Mouse (Mus musculus): Measurements from ENCODE around the gene Tnni3. TPM values are rescaled to one million over a fixed set of nuclear protein-coding genes. Genes with fewer than 3 reads are reported as not detected.

Gene Tnni3
- polyA plus RNA-seq, 1 experiment = 0.91 TPM

- H3K79me2 ChIP-seq (ENCODE audit: control insufficient read depth, insufficient read depth) = no peaks in the 10 kb centered on the region
- H3K4me3 ChIP-seq (ENCODE audit: insufficient read depth, poor library complexity, severe bottlenecking) = no peak overlapping the region
- H3K36me3 ChIP-seq (ENCODE audit: control insufficient read depth, insufficient read depth) = no peaks in the 10 kb centered on the region
- H3K79me3 ChIP-seq (ENCODE audit: low read depth) = no peaks in the 10 kb centered on the region
- no peak overlapping the region for H3ac ChIP-seq (ENCODE audit: control insufficient read depth, insufficient read length, low read depth)
- TF ChIP-seq MYOG (IDR thresholded peaks at IDR 0.05; ENCODE audit: control insufficient read depth, extremely low read depth, insufficient read length) = no peak
- no peak for TF ChIP-seq CTCF (IDR thresholded peaks at IDR 0.05; ENCODE audit: control insufficient read depth, insufficient read depth, insufficient read length)
- TF ChIP-seq USF1 (IDR thresholded peaks at IDR 0.05; ENCODE audit: low read depth) = no peak
- TF ChIP-seq MAX (IDR thresholded peaks at IDR 0.05) = no peak
- no peak for TF ChIP-seq CEBPB (IDR thresholded peaks at IDR 0.05; ENCODE audit: low read depth)
- TF ChIP-seq FOSL1 (IDR thresholded peaks at IDR 0.05; ENCODE audit: insufficient read depth, low read length, poor library complexity, severe bottlenecking) = no peak
- no peak for TF ChIP-seq MYOD1 (IDR thresholded peaks at IDR 0.05; ENCODE audit: control insufficient read depth, insufficient read length, low read depth)
- no peaks in the 10 kb centered on the region for H3K27me3 ChIP-seq (ENCODE audit: control insufficient read depth, insufficient read depth, insufficient read length)
Measured at GRCm38 (mm10) chr7:4508739-4509116, 15.3 kb downstream of the Tnni3 start.

- H3K79me2 ChIP-seq (ENCODE audit: control insufficient read depth, insufficient read depth) = no peaks in the 10 kb centered on the region
- H3K4me3 ChIP-seq (ENCODE audit: insufficient read depth, poor library complexity, severe bottlenecking) = no peak overlapping the region
- TF ChIP-seq FOSL1 (IDR thresholded peaks at IDR 0.05; ENCODE audit: insufficient read depth, low read length, poor library complexity, severe bottlenecking) (no peak), MYOG (IDR thresholded peaks at IDR 0.05; ENCODE audit: control insufficient read depth, extremely low read depth, insufficient read length) (no peak), CTCF (IDR thresholded peaks at IDR 0.05; ENCODE audit: control insufficient read depth, insufficient read depth, insufficient read length) (no peak), MYOD1 (IDR thresholded peaks at IDR 0.05; ENCODE audit: control insufficient read depth, insufficient read length, low read depth) (no peak), CEBPB (IDR thresholded peaks at IDR 0.05; ENCODE audit: low read depth) (no peak), USF1 (IDR thresholded peaks at IDR 0.05; ENCODE audit: low read depth) (no peak), MAX (IDR thresholded peaks at IDR 0.05) (no peak)
- no peaks in the 10 kb centered on the region for H3K36me3 ChIP-seq (ENCODE audit: control insufficient read depth, insufficient read depth)
- H3ac ChIP-seq (ENCODE audit: control insufficient read depth, insufficient read length, low read depth) = no peak overlapping the region
- no peaks in the 10 kb centered on the region for H3K79me3 ChIP-seq (ENCODE audit: low read depth)
- no peaks in the 10 kb centered on the region for H3K27me3 ChIP-seq (ENCODE audit: control insufficient read depth, insufficient read depth, insufficient read length)
Measured at GRCm38 (mm10) chr7:4508062-4508738, 15.8 kb downstream of the Tnni3 start.

- H3ac ChIP-seq (ENCODE audit: control insufficient read depth, insufficient read length, low read depth) = no peak overlapping the region
- no peak overlapping the region for H3K4me3 ChIP-seq (ENCODE audit: insufficient read depth, poor library complexity, severe bottlenecking)
- H3K79me2 ChIP-seq (ENCODE audit: control insufficient read depth, insufficient read depth) = no peaks in the 10 kb centered on the region
- H3K79me3 ChIP-seq (ENCODE audit: low read depth) = no peaks in the 10 kb centered on the region
- no peak for TF ChIP-seq CEBPB (IDR thresholded peaks at IDR 0.05; ENCODE audit: low read depth)
- TF ChIP-seq CTCF (IDR thresholded peaks at IDR 0.05; ENCODE audit: control insufficient read depth, insufficient read depth, insufficient read length) = no peak
- no peaks in the 10 kb centered on the region for H3K36me3 ChIP-seq (ENCODE audit: control insufficient read depth, insufficient read depth)
- no peaks in the 10 kb centered on the region for H3K27me3 ChIP-seq (ENCODE audit: control insufficient read depth, insufficient read depth, insufficient read length)
Measured at GRCm38 (mm10) chr7:4507220-4507619, 16.8 kb downstream of the Tnni3 start.

- H3K79me3 ChIP-seq (ENCODE audit: low read depth) = peaks cover 12% of the 10 kb centered on the region
- no peak overlapping the region for H3ac ChIP-seq (ENCODE audit: control insufficient read depth, insufficient read length, low read depth)
- H3K79me2 ChIP-seq (ENCODE audit: control insufficient read depth, insufficient read depth) = peaks cover 16% of the 10 kb centered on the region
- no peak overlapping the region for H3K4me3 ChIP-seq (ENCODE audit: insufficient read depth, poor library complexity, severe bottlenecking)
- no peak for TF ChIP-seq MYOG (IDR thresholded peaks at IDR 0.05; ENCODE audit: control insufficient read depth, extremely low read depth, insufficient read length)
- no peak for TF ChIP-seq MYOD1 (IDR thresholded peaks at IDR 0.05; ENCODE audit: control insufficient read depth, insufficient read length, low read depth)
- TF ChIP-seq USF1 (IDR thresholded peaks at IDR 0.05; ENCODE audit: low read depth) = no peak
- no peak for TF ChIP-seq MAX (IDR thresholded peaks at IDR 0.05)
- TF ChIP-seq FOSL1 (IDR thresholded peaks at IDR 0.05; ENCODE audit: insufficient read depth, low read length, poor library complexity, severe bottlenecking) = no peak
- TF ChIP-seq CTCF (IDR thresholded peaks at IDR 0.05; ENCODE audit: control insufficient read depth, insufficient read depth, insufficient read length) = no peak
- H3K27me3 ChIP-seq (ENCODE audit: control insufficient read depth, insufficient read depth, insufficient read length) = no peaks in the 10 kb centered on the region
- no peaks in the 10 kb centered on the region for H3K36me3 ChIP-seq (ENCODE audit: control insufficient read depth, insufficient read depth)
Measured at GRCm38 (mm10) chr7:4504646-4505435, 19.2 kb downstream of the Tnni3 start.

GRCm38 (mm10) chr7:4503858-4504257 lies 20.2 kb downstream of the Tnni3 start:
- Histone ChIP-seq H3K4me3 (ENCODE audit: insufficient read depth, poor library complexity, severe bottlenecking) (no peak overlapping the region), H3ac (ENCODE audit: control insufficient read depth, insufficient read length, low read depth) (no peak overlapping the region), H3K79me3 (ENCODE audit: low read depth) (peaks cover 22% of the 10 kb centered on the region), H3K27me3 (ENCODE audit: control insufficient read depth, insufficient read depth, insufficient read length) (no peaks in the 10 kb centered on the region), H3K79me2 (ENCODE audit: control insufficient read depth, insufficient read depth) (peaks cover 26% of the 10 kb centered on the region), H3K36me3 (ENCODE audit: control insufficient read depth, insufficient read depth) (no peaks in the 10 kb centered on the region)
- TF ChIP-seq FOSL1 (IDR thresholded peaks at IDR 0.05; ENCODE audit: insufficient read depth, low read length, poor library complexity, severe bottlenecking) = no peak
- TF ChIP-seq MYOG (IDR thresholded peaks at IDR 0.05; ENCODE audit: control insufficient read depth, extremely low read depth, insufficient read length) = no peak
- no peak for TF ChIP-seq MAX (IDR thresholded peaks at IDR 0.05)
- TF ChIP-seq CTCF (IDR thresholded peaks at IDR 0.05; ENCODE audit: control insufficient read depth, insufficient read depth, insufficient read length) = no peak
- TF ChIP-seq CEBPB (IDR thresholded peaks at IDR 0.05; ENCODE audit: low read depth) = no peak
- no peak for TF ChIP-seq MYOD1 (IDR thresholded peaks at IDR 0.05; ENCODE audit: control insufficient read depth, insufficient read length, low read depth)
- TF ChIP-seq USF1 (IDR thresholded peaks at IDR 0.05; ENCODE audit: low read depth) = no peak
